Mouse (Mus musculus) olfactory bulb, adult 2 months (tissue): ENCODE measurements at regions not wholly inside any gene's neighbourhood (a gene's known extent, or its start where the extent isn't known, plus 50 kb on each side); places are given as distances from the start of the nearest gene placed in this dataset.

ENCODE experiments used
- H3K27ac ChIP-seq: fragments of 200-500 bp; 2 replicates; pipeline ENCODE4 v1.5.1; 2012; ENCODE audit warnings: low read depth, low read length; ENCODE audit not compliant: insufficient read depth
- H3K4me1 ChIP-seq: fragments of 200-500 bp; 2 replicates; pipeline ENCODE4 v1.6.1; 2012; ENCODE audit warnings: low read length; ENCODE audit not compliant: control insufficient read depth, insufficient read depth
- H3K4me3 ChIP-seq: fragments of 200-500 bp; 2 replicates; pipeline ENCODE4 v1.5.1; 2012; ENCODE audit warnings: mild to moderate bottlenecking, low read depth, low read length, moderate library complexity; ENCODE audit not compliant: insufficient read depth
- CTCF ChIP-seq: fragments of 200-500 bp; IDR thresholded peaks from 2 replicates; pipeline ENCODE4 v1.5.1; 2012; ENCODE audit warnings: low read depth, mild to moderate bottlenecking, low read length, moderate library complexity; ENCODE audit not compliant: insufficient read depth
- POLR2A ChIP-seq: fragments of 200-500 bp; IDR thresholded peaks from 2 replicates; pipeline ENCODE4 v1.6.1; 2012; ENCODE audit warnings: mild to moderate bottlenecking, low read depth, low read length, moderate library complexity; ENCODE audit not compliant: insufficient read depth
- whole genome bisulfite sequencing: fragments of 180-500 bp; shearing (Covaris S2); methylation state at CpG from one replicate; pipeline ENCODE4 v1.1.7; 2018; 5-methylcytosine and 5-hydroxymethylcytosine counted together

DNA sequence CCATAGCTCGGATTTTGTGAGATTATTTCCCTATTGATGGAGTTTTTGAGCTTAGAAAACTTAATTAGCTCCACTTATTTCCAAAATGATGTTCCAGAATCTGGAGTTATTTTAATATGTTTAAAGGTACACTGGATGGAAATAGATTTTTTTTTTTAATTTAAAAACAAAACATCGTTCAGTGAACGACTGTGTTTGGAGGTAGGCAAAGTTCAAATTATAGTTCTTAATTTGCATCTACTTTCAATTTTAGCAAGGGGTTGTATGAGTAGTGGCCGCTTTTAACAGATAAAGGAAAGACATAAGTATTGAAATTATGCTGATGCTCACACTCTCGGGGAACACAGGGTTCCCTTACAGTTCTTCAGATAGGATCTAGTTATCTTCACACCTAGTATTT is 284.6 kb upstream of the Adgrl2 start:
- TF ChIP-seq CTCF (no peak), POLR2A (no peak)

DNA sequence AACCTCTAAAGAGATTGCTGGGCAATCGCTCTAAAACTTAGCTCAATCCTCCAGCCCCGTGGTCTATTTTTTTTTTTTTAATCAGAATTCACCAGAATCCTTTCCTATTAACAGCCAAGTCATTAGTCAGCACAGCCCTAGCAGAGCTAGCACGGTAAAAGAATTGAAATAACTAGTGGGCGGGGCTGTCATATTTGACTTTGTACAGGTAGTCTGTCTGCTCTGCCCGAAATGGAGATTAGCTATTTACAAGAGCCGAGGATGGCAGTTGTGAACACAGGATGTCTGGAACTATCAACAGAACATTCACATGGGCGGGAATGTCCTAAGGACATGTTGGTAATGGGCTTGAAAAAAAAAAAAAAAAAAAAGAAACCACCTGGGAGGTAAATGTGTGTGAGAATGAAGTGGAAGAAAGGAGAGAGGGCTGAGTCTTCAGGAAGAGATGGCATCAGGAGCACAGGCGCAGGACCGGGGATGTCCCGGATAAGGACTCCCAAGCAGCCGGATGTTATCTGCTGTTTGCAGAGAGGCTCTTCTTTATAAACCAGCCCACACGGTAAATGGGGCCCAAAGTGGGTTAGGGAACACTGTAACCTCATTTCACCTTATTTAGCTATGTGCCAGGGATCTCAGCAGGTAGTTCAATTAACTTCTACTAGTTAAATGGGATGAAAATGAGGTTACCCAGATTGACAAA is 283.8 kb upstream of the Adgrl2 start:
- WGBS: 74% methylated on average over 12 of the region's 12 CpGs
- Histone ChIP-seq H3K4me3 (no peak overlapping the region), H3K27ac (no peak overlapping the region), H3K4me1 (no peaks in the 10 kb centered on the region)
- no peak for TF ChIP-seq CTCF
- no peak for TF ChIP-seq POLR2A

More for the DNA sequence above, 284.6 kb upstream of the Adgrl2 start:
- no peaks in the 10 kb centered on the region for H3K4me1 ChIP-seq
- WGBS: 90% methylated on average over 5 of the region's 5 CpGs
- no peak overlapping the region for H3K4me3 ChIP-seq
- H3K27ac ChIP-seq: no peak overlapping the region

- no peak for TF ChIP-seq CTCF
- no peak for TF ChIP-seq POLR2A
- no peak overlapping the region for H3K27ac ChIP-seq
- H3K4me3 ChIP-seq: no peak overlapping the region
- H3K4me1 ChIP-seq: no peaks in the 10 kb centered on the region
Measured at GRCm38 (mm10) chr3:149270459-149270858, 280.1 kb upstream of the Adgrl2 start.

DNA sequence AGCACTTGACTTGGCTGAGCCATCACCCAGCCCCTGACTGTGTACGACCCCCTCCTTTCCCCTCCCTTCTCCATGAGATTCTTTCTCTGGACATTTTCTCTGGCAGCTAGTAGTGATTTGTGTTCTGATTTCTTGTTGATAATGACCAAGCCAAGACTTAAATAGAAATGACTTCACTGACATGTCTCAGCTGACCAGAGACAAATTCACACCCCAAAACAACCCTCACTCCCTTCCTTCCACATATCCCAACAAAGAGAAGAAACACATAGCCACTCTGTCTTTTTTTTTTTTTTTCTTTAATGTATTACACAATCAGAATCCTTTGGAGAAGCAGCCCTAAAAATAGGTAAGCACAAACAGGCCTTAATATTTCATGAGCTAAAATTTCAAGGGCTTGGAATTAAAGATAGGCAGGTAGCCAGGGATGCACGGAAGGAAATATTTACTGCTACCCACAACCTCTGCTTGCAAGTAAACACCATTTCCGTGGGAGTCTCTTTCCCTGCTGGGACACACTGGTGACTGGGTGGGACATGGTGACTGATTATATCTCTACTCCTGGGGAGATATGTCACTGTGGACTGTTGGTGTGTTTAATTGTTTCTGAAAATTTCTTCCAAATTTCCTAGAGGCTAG is 272.1 kb upstream of the Adgrl2 start:
- Histone ChIP-seq H3K4me3 (no peak overlapping the region), H3K4me1 (no peaks in the 10 kb centered on the region), H3K27ac (no peak overlapping the region)
- TF ChIP-seq POLR2A: no peak
- no peak for TF ChIP-seq CTCF
- 91% methylated on average over 3 of the region's 3 CpGs for WGBS

- no peak for TF ChIP-seq CTCF
- TF ChIP-seq POLR2A: no peak
- Histone ChIP-seq H3K4me1 (no peaks in the 10 kb centered on the region), H3K27ac (no peak overlapping the region), H3K4me3 (no peak overlapping the region)
- WGBS: over 99% methylated on average over 6 of the region's 6 CpGs
Measured at GRCm38 (mm10) chr3:149261764-149262163, 271.4 kb upstream of the Adgrl2 start.

GRCm38 (mm10) chr3:149258826-149259225 is 268.5 kb upstream of the Adgrl2 start:
- Histone ChIP-seq H3K4me1 (no peaks in the 10 kb centered on the region), H3K27ac (no peak overlapping the region), H3K4me3 (no peak overlapping the region)
- 79% methylated on average over 6 of the region's 6 CpGs for WGBS
- no peak for TF ChIP-seq POLR2A
- TF ChIP-seq CTCF: no peak

- H3K27ac ChIP-seq: no peak overlapping the region
- WGBS: 40% methylated on average over 9 of the region's 9 CpGs
Measured at GRCm38 (mm10) chr3:149256891-149257290, 266.5 kb upstream of the Adgrl2 start.

DNA sequence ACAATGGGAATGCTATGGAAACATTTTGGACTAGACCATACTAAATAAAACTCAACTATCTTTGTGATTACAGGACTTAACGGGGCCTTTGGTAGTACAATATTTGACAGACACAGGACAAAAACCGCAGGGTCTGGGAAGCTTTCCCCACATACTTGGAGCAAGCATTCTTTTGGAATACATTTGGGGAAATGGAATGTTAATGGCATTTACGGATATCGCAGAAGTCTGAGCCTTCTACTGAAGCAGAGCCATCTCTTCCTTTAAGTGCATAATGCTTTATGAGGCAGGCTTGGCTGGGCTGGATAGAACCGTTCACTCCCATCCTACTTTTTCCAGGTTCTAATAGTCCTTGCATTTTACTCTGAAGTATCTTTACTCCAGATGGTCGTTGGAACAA is 262.7 kb upstream of the Adgrl2 start:
- 89% methylated on average over 6 of the region's 6 CpGs for WGBS
- TF ChIP-seq POLR2A (no peak), CTCF (no peak)
- Histone ChIP-seq H3K4me1 (no peaks in the 10 kb centered on the region), H3K4me3 (no peak overlapping the region), H3K27ac (no peak overlapping the region)

More at GRCm38 (mm10) chr3:149256891-149257290, 266.5 kb upstream of the Adgrl2 start:
- Histone ChIP-seq H3K4me3 (no peak overlapping the region), H3K4me1 (no peaks in the 10 kb centered on the region)
- TF ChIP-seq CTCF (no peak), POLR2A (no peak)

- no peak overlapping the region for H3K4me3 ChIP-seq
- no peak overlapping the region for H3K27ac ChIP-seq
- 69% methylated on average over 6 of the region's 6 CpGs for whole genome bisulfite sequencing
- TF ChIP-seq POLR2A: no peak
- TF ChIP-seq CTCF: no peak
- H3K4me1 ChIP-seq: no peaks in the 10 kb centered on the region
Measured at GRCm38 (mm10) chr3:149252144-149252543, 261.8 kb upstream of the Adgrl2 start.
